Comparison of ENCODE assay signal across 23 mouse cellular contexts in the genomic region with DNA sequence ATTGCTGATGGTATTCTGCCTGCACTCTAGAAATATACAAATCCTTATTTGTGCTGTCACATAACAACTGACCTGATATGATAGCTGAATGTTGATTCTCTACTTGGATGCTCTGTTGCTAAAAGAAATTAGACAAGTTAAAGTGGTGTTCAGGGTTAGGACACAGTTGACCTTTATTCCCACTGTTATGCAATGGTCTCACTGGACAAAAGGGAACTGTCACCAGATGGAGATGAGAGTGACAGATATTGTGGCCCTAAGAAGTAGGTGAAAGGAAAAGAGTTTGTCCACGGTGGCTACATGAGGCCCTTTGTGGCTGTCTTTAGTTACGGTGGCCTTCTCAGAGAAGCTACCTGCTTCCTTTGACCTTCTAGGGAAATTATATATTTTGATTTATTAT.
DNase-seq lines count a peak whose midpoint lies in the region; ATAC-seq and TF ChIP-seq lines count a peak whose summit lies in the region.
"Had no signal": no experiment of that assay in that cellular context is flagged by ENCODE, and none has a peak within 500 bp of the region (broad histone marks: within the 10 kb centered on the region; RNA-seq: fewer than 3 reads in every experiment).

No protein-coding gene starts in this region.

- H3K9me3 ChIP-seq in liver, postnatal 0 days (ENCODE audit: low read length) = no peaks in the 10 kb centered on the region
- no peaks in the 10 kb centered on the region for H3K9me3 ChIP-seq in liver, embryonic 11.5 days (ENCODE audit: control insufficient read depth, low read length)
- H3K9me3 ChIP-seq: embryonic facial prominence, embryonic 12.5 days; embryonic facial prominence, embryonic 15.5 days; hindbrain, embryonic 12.5 days; hindbrain, embryonic 15.5 days had no signal

- no peak for TF ChIP-seq CTCF in liver, postnatal 0 days (IDR thresholded peaks at IDR 0.05; ENCODE audit: low read depth)

- H3K4me1 ChIP-seq in liver, postnatal 0 days (ENCODE audit: insufficient read depth) = no peaks in the 10 kb centered on the region
- H3K4me1 ChIP-seq in liver, embryonic 11.5 days (replicated peaks; ENCODE audit: control insufficient read depth, insufficient read depth, low read length) = no peaks in the 10 kb centered on the region
- H3K4me1 ChIP-seq: embryonic facial prominence, embryonic 12.5 days; embryonic facial prominence, embryonic 15.5 days; hindbrain, embryonic 12.5 days; hindbrain, embryonic 15.5 days had no signal

- peak; percentile 5 for DNase-seq in heart, adult 11 months
- no peak for DNase-seq in heart, adult 8-10 months (ENCODE audit: low spot score)
- DNase-seq in liver, postnatal 0 days = no peak
- DNase-seq in liver, embryonic 11.5 days (ENCODE audit: low spot score) = no peak
- DNase-seq in lung, postnatal 36 days = peak; percentile 39
- DNase-seq in lung, postnatal 14 days = no peak
- no peak for DNase-seq in layer of hippocampus, adult 9-10 months (ENCODE audit: low spot score)
- DNase-seq: adrenal gland, postnatal 10 days; cerebellum, adult 11 months; cerebellum, adult 2 months; cerebellum, adult 9-11 months; cerebellum, postnatal 25 days; forebrain, postnatal 0 days; gastrocnemius, adult 2 months; gastrocnemius, postnatal 14 days; heart, adult 2 months had no signal

- H3K27ac ChIP-seq in liver, postnatal 0 days (ENCODE audit: low read depth) = 0 out of 2 replicates have a peak overlapping the region, but pooled peaks have one; percentile 8
- no peak overlapping the region for H3K27ac ChIP-seq in liver, embryonic 11.5 days (ENCODE audit: low read depth, low read length)
- H3K27ac ChIP-seq: embryonic facial prominence, embryonic 12.5 days; embryonic facial prominence, embryonic 15.5 days; gastrocnemius, adult 2 months; heart, adult 2 months; hindbrain, embryonic 12.5 days; hindbrain, embryonic 15.5 days had no signal

- no peak overlapping the region for H3K4me3 ChIP-seq in liver, postnatal 0 days (ENCODE audit: low read depth, low read length)
- H3K4me3 ChIP-seq in liver, embryonic 11.5 days (ENCODE audit: low read depth, low read length) = no peak overlapping the region
- H3K4me3 ChIP-seq: embryonic facial prominence, embryonic 12.5 days; embryonic facial prominence, embryonic 15.5 days; gastrocnemius, adult 2 months; heart, adult 2 months; hindbrain, embryonic 12.5 days; hindbrain, embryonic 15.5 days had no signal

- no peak overlapping the region for H3K9ac ChIP-seq in liver, postnatal 0 days (replicated peaks)
- H3K9ac ChIP-seq in liver, embryonic 11.5 days (ENCODE audit: low read depth, low read length) = no peak overlapping the region
- H3K9ac ChIP-seq: embryonic facial prominence, embryonic 12.5 days; embryonic facial prominence, embryonic 15.5 days; forebrain, postnatal 0 days; hindbrain, embryonic 12.5 days; hindbrain, embryonic 15.5 days had no signal

- peak; percentile 77 for ATAC-seq in liver, postnatal 0 days
- ATAC-seq in liver, embryonic 11.5 days (replicated peaks; ENCODE audit: low FRiP score) = no peak
- ATAC-seq: activated CD4-positive, CD25-positive, alpha-beta regulatory T cell, adult 4 months; forebrain, embryonic 14.5 days; forebrain, postnatal 0 days had no signal

- whole genome bisulfite sequencing in liver, postnatal 0 days (ENCODE audit: insufficient replicate concordance) = 38% methylated on average over 2 of the region's 2 CpGs
- 58% methylated on average over 2 of the region's 2 CpGs for WGBS in liver, embryonic 11.5 days

- no peaks in the 10 kb centered on the region for H3K27me3 ChIP-seq in liver, postnatal 0 days (ENCODE audit: insufficient read depth, low read length)
- no peaks in the 10 kb centered on the region for H3K27me3 ChIP-seq in liver, embryonic 11.5 days (replicated peaks; ENCODE audit: control insufficient read depth, insufficient read depth, low read length)
- H3K27me3 ChIP-seq: embryonic facial prominence, embryonic 12.5 days; embryonic facial prominence, embryonic 15.5 days; hindbrain, embryonic 12.5 days; hindbrain, embryonic 15.5 days had no signal

- TF ChIP-seq EP300 in liver, postnatal 0 days (IDR thresholded peaks at IDR 0.05; ENCODE audit: low read depth) = peak; percentile 57; the same call in 1 of the 2 replicates

- H3K4me2 ChIP-seq in liver, postnatal 0 days (ENCODE audit: low read depth, low read length) = no peak overlapping the region
- H3K4me2 ChIP-seq in liver, embryonic 11.5 days = no peak overlapping the region
- H3K4me2 ChIP-seq: embryonic facial prominence, embryonic 12.5 days; embryonic facial prominence, embryonic 15.5 days; heart, embryonic 11.5 days; hindbrain, embryonic 12.5 days; hindbrain, embryonic 15.5 days had no signal

- no peaks in the 10 kb centered on the region for H3K36me3 ChIP-seq in liver, postnatal 0 days (replicated peaks; ENCODE audit: insufficient read depth, low read length)
- no peaks in the 10 kb centered on the region for H3K36me3 ChIP-seq in liver, embryonic 11.5 days (ENCODE audit: control insufficient read depth, insufficient read depth, low read length)
- H3K36me3 ChIP-seq: embryonic facial prominence, embryonic 12.5 days; embryonic facial prominence, embryonic 15.5 days; hindbrain, embryonic 12.5 days; hindbrain, embryonic 15.5 days had no signal

Comparison
In these comparisons a context has a peak if more than half of its experiments do, and no peak if none do; other contexts are left out.
1. DNase-seq: peak in heart, adult 11 months (single experiment) and lung, postnatal 36 days (single experiment); none in heart, adult 8-10 months (single experiment), liver, postnatal 0 days (single experiment), liver, embryonic 11.5 days (single experiment), lung, postnatal 14 days (single experiment) and layer of hippocampus, adult 9-10 months (single experiment).